Mouse (Mus musculus): ENCODE data around the gene A4galt.
"Not testable (repeated sequence)": the region's sequence is repeated elsewhere in the genome, so short reads cannot be mapped to it uniquely, and the experiment has no call there.

Gene A4galt

GRCm38 (mm10) chr15:83251176-83252004 lies at the start of gene A4galt:
A4galt (minus strand) TSS chr15:83251774.
- no peak for DNase-seq (ENCODE audit: low spot score)

- DNase-seq (ENCODE audit: low spot score) = no peak
These were observed 48.5 kb upstream of the A4galt start for GRCm38 (mm10) chr15:83299916-83300582.

GRCm38 (mm10) chr15:83299450-83299849 lies 47.9 kb upstream of the A4galt start:
- no peak for DNase-seq (ENCODE audit: low spot score)

- DNase-seq (ENCODE audit: low spot score) = no peak
These were observed 47.2 kb upstream of the A4galt start for GRCm38 (mm10) chr15:83298810-83299209.

GRCm38 (mm10) chr15:83298313-83298712 lies 46.7 kb upstream of the A4galt start:
- no peak for DNase-seq (ENCODE audit: low spot score)

GRCm38 (mm10) chr15:83296771-83297311 lies 45.3 kb upstream of the A4galt start:
- DNase-seq (ENCODE audit: low spot score) = no peak

- DNase-seq (ENCODE audit: low spot score) = no peak
These were observed 44.5 kb upstream of the A4galt start for GRCm38 (mm10) chr15:83296050-83296449.

GRCm38 (mm10) chr15:83294954-83295353 lies 43.4 kb upstream of the A4galt start:
- no peak for DNase-seq (ENCODE audit: low spot score)

- DNase-seq (ENCODE audit: low spot score) = no peak
These were observed 42.4 kb upstream of the A4galt start for GRCm38 (mm10) chr15:83293706-83294645.

- no peak for DNase-seq (ENCODE audit: low spot score)
These were observed 41.6 kb upstream of the A4galt start for GRCm38 (mm10) chr15:83293144-83293543.

GRCm38 (mm10) chr15:83292261-83293056 lies 40.9 kb upstream of the A4galt start:
- no peak for DNase-seq (ENCODE audit: low spot score)

GRCm38 (mm10) chr15:83290899-83291298 lies 39.3 kb upstream of the A4galt start:
- DNase-seq (ENCODE audit: low spot score) = no peak

- DNase-seq (ENCODE audit: low spot score) = no peak
These were observed 33.3 kb upstream of the A4galt start for GRCm38 (mm10) chr15:83284828-83285227.

- no peak for DNase-seq (ENCODE audit: low spot score)
These were observed 30.8 kb upstream of the A4galt start for GRCm38 (mm10) chr15:83282397-83282796.

- no peak for DNase-seq (ENCODE audit: low spot score)
These were observed 29.7 kb upstream of the A4galt start for GRCm38 (mm10) chr15:83281303-83281702.

- no peak for DNase-seq (ENCODE audit: low spot score)
These were observed 27.0 kb upstream of the A4galt start for GRCm38 (mm10) chr15:83278579-83278978.

- DNase-seq (ENCODE audit: low spot score) = no peak
These were observed 25.9 kb upstream of the A4galt start for GRCm38 (mm10) chr15:83277451-83277850.

GRCm38 (mm10) chr15:83274237-83274636 lies 22.7 kb upstream of the A4galt start:
- not testable (repeated sequence) for DNase-seq (ENCODE audit: low spot score)

- DNase-seq (ENCODE audit: low spot score) = no peak
These were observed 21.4 kb upstream of the A4galt start for GRCm38 (mm10) chr15:83273017-83273416.

- not testable (repeated sequence) for DNase-seq (ENCODE audit: low spot score)
These were observed 19.6 kb upstream of the A4galt start for GRCm38 (mm10) chr15:83271221-83271620.

GRCm38 (mm10) chr15:83269985-83270384 lies 18.4 kb upstream of the A4galt start:
- not testable (repeated sequence) for DNase-seq (ENCODE audit: low spot score)

All from spleen, adult 12 weeks (tissue).